Mouse (Mus musculus) spleen, embryonic (tissue): Measurements from ENCODE around the gene Cnih3.

ENCODE experiments used
- CTCF ChIA-PET: fragments of 350-600 bp; sonication (Branson Sonifier 250); formaldehyde crosslinking; loops from one replicate; lab custom pipeline; 2022; lab: Charles Lee

Cnih3 gene

DNA sequence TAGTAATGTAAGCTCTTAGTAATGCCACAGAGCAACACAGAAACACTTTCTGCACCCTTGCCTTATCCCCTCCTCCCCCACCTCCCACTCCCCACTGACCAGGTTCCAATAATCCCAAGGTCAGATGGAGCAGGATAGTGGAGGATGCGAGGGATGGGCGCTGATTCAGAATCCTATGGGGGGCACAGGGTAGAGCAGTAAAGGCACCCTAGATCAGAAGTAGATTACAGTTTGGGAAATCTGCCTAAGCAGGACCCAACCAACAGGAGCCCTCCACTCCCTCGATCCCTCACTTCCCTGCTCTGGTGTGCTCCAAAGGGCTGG lies 423 bp upstream of the Cnih3 start:
- CTCF ChIA-PET, result no interaction called here

DNA sequence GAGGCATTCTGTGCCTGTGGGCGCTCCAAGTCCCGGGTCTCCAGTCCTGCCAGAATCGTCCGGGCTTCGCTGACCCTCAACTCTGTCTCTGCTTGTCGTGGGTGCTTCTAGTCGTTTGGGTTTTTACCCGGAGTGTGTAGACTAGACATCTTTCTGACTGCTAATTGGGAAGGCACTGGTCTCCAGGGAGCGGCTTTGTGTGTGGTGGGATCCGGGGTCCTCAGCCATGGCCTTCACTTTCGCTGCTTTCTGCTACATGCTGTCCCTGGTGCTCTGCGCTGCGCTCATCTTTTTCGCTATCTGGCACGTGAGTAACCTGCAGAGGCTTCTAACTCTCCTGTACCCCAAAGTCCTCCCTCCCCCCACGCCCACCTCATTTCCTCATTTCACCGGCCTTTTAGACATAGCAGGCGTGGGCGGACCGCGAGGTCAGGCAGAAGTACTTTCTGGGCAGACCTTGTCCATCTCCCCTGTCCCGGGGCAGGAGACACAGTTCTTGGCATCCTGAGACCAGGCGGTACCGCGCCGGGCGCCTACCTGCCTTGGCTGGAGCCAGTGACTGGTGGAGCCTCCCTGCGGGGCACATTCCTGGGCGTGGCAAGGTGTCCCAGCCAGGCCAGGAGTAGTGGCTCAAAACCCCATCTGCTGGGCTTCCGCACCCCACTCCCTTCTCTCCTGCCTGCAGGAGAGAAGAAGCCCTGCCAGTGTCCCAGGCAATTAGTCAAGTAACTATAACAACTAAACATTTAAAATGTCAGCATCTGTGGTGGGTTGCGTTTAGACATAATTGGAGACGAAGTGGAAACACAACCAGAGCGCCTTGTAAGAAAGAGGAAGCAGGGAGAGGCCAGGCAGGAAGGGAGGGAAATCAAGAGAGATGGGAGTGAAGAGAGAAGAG lies 1.0 kb downstream of the Cnih3 start:
- CTCF ChIA-PET, result no interaction called here

DNA sequence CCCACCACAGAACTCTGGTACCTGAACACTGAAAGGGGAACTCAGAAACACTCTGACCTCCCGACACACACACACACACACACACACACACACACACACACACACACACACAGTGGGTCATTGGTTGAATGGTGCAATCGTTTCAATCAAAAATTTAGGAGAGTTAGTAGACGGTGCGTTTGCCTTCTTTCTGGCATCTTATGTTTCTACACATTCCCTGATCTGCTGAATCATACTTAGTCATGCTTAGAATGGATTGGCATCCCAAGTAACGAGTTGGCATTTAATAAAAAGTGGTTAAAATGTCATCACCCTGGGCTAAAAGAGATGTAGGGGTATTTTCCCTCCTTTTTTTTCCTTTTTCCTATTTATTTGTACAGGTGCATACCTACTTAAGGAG lies 3.3 kb downstream of the Cnih3 start:
- CTCF ChIA-PET, result no interaction called here

DNA sequence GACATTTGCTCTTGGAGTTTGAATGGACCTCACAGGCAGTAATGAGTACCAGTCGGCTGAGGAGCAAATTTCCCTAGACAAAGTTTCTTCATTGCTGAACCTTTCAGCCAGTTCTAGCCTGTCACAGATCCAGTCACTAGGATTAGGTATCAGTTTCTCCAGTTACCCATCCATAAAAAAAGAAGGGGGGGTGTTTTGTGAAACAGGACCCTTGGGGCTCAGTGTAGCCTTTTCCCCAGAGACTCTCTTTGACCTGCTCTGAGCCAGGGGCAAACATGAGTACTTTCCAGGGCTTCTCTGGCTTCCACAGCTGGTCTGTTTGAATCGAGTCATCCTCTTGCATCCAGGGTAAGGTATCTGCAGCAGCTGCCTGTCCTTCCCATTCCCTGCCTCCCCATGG lies 5.4 kb downstream of the Cnih3 start:
- CTCF ChIA-PET, result no interaction called here

DNA sequence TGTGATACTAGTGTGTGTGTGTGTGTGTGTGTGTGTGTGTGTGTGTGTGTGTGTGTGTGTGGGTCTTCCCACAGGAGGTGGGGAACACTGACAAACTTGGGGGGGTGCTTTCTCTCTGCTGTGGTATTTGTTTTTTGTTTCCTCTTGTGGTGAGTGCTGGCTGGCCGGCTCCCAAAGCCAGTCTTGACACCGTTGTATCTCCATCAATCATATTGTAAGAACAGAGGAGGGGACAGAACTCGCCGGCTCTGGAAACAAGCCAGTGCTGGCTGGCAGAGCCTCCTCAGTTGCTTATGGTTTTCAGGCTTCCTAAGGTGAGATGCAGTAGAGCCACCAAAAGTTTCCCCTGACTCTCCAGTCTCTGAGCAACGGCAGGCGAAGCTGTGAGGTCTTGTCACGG lies 6.1 kb downstream of the Cnih3 start:
- CTCF ChIA-PET, result no interaction called here

DNA sequence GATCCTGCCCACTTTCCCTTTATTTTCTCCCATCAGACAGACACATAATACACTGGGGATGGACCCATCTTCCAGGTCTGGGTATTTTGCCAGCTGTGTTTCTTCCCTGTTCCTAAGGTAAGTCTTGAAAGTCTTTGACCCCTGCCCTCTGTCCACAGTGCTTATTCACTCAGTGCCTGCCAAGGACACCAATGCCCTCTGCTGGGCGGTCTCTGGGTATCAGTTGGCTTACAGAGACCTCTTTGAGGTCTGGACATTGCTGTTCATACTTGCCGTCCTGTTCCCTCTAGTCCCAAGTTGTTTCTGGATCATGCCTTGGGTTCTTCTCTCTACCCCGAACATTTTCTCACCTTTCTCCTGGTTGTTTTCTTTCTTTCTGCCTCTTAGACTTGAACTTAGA lies 8.3 kb downstream of the Cnih3 start:
- CTCF ChIA-PET, result no interaction called here

DNA sequence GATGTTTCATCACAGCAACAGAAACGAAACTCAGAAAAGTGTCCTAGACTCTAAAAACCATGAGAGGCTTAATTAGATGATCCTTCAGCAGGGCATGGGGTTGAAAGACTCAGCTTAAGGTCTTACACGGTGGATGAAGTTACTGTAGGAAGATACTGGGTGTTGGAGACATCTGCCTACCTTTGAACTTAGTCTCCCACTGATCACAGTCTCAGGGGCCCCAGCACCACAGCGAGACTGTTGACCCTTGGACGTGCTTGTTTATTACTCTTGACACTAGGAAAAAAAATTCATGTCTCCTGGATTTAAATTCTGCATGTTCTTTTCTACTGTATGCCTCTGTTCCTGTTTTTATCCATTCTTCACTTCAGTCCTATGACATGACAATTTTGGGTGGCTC lies 11.6 kb downstream of the Cnih3 start:
- CTCF ChIA-PET, result no interaction called here

DNA sequence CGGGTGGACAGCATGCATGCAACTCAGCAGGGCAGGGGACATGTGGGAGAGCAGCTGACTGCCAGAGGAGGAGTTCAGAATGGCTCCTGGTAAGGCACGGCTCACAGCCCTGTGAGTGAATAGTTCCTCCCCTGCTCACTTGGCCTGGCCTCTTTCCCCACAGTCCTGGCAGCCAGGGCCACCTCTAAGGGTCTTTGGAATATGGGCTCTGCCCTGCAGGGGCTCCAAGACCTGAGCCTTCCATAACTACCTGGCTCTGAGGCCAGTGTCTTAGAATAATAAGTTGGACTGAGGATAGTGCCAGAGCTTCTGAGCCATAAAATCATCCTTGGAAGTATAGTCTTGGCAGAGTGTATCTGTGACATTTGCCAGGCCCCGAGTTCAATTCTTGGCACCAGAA lies 12.9 kb downstream of the Cnih3 start:
- CTCF ChIA-PET, result no interaction called here

DNA sequence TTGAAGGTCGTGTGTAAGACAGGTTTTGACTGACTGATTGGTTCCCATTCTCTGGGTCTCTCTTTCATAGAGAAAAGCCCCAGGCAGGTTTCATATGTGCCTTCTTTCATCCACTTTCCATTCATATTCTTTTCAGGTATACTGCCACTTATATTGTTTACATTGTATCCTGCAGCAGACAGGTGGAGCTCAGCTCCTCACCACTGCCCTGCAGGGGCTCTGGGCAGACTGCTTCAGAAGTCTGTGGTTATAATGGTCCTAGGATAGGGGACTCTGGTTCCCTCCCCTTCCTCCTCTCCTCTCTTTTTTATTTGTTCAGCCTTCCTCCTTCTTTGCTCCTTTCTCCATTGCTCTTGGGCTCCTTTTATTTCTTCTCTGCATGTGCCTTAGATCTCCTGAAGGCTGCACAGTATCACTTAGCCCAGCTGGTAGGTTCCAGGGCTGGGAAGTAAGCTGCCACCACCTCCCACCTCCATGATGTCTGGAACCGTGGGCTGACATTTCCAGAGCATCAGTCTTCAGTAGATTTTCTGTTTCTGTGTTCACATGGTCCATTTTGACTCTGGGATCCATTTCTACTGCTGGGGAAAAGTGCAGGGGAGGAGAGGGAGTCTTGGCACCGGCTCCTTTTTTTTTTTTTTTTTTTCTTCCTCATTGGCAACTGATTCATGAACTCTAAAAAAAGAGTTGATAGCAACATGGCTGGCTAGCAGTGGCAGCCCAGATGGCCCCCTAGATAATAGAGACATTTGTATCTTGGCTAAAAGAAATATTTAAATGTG lies 16.6 kb downstream of the Cnih3 start:
- CTCF ChIA-PET, result no interaction called here

DNA sequence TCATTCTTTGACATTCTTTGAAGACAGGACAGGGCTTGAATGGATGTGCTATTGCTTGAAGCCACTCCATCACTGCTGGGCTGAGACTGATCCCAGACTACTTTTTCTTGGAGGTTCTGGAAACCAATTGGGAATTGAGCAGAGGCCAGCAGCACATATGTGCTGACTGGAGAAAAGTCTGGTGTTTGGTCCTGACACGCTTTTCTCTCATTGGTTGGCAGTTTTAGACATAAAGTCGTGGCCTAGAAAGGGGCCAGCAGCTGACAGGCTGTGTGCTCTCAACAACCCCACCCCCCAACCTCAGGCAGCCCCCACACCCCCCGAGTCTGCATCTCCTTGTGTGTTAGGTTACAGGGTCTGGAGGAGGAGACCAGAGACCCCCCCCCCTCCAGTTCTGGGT lies 17.9 kb downstream of the Cnih3 start:
- CTCF ChIA-PET, result no interaction called here

DNA sequence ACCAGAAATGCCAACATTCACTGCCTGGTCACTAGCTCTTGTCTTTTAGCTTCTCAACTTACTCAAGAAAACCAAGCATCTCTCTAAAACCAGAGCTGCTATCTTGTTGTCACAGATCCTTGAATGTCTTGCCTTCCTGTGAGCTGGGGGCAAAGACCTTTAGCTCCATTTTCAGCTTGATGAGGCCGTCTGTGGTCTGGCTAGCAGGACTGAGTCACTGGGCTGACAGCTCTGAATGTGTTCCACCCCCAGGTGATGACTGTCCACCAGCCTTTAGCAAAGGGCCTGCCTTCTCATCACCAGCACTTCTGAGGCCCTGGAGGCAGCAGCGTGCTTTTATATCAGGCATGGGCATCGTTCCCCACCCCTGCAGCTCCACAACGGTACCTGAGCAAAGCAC lies 18.8 kb downstream of the Cnih3 start:
- CTCF ChIA-PET, result no interaction called here

DNA sequence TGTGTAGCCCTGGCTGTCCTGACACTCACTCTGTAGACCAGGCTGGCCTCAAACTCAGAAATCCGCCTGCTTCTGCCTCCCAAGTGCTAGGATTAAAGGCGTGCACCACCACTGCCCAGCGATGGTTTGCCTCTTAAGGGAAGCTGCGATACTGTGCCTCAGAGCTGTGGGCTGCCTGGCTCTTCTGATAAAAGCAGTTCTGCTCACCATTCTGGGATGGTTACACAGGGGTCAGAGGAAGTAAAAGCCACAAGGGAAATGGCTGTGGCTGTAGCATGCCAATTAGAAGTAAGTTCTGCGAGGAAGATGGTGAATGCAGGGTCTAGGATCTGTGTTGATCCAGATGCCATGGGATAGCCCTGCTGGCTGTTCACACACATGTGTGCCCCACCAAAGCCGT lies 19.9 kb downstream of the Cnih3 start:
- CTCF ChIA-PET, result no interaction called here

DNA sequence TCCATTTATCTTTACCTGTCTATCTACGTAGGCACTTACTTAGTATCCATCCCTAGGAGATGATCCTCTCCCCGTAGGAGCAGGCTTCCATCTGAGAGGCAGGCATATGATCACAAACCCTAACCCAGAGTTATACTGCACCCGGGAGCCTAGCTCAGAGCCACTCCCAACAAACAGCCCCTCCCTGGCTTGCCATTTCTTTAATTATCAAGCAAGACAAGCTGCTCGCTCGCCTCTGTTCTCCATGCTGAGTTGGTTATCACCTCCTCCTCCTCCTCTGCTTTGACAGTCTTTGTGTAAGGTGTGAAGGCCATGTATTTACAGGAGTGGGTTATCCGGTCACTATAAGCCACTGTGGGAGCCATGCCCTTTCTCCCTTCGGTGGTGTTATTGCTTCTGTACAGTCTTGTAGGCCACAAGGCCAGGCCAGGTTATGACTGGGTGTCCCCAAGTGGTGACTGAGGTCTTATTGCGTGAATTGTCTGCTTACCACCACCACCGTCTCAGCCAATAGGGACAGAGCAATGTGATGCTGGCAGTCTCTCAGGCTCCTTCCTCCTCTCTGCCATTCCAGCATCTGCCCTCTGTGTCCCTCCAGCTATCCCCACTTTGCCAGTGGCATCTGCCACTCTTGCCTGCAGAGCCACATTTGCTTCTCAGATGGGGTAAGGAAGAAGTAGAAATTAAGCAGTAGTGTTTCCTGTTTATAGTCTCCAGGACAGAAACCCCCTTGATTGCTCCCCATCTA lies 22.4 kb downstream of the Cnih3 start:
- CTCF ChIA-PET, result no interaction called here

DNA sequence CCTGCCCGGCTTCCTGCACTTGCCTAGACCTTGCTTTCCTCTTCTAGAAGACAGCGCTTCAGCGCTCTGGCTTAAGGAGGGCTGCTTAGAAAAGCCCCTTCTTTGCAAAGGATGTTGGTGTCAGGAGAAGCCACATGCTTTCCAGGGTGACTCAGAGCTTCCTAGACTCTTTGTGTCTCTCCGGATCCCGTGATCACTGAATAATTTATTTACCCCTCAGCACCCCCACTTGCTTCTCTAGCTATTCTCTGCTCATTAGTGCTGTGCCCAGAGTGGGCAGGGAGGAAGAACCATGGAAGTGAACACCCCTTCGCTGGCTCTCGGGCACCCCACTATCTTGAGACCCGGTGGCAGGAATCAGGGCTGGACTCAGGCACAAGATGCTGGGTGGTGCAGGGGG lies 24.0 kb downstream of the Cnih3 start:
- CTCF ChIA-PET, result no interaction called here

DNA sequence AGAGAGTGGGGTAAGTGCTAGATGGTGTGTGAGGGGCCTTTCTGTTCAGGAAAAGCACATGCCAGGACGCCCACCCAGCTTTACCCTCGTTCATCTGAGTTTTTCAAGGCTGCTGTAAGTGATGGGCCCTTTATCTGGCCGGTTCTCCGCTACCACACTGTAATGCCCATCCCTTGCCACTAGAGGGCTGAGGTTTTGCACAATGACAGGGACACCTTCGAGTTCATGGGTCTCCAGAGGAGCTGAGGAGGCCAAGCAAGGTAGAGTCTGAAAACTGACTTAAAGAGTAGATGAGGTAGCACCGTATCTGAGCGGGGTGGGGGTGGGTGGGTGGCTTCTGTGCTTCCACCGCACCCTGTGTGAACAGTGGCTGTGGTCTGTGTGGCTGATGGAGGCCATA lies 27.2 kb downstream of the Cnih3 start:
- CTCF ChIA-PET, result no interaction called here

DNA sequence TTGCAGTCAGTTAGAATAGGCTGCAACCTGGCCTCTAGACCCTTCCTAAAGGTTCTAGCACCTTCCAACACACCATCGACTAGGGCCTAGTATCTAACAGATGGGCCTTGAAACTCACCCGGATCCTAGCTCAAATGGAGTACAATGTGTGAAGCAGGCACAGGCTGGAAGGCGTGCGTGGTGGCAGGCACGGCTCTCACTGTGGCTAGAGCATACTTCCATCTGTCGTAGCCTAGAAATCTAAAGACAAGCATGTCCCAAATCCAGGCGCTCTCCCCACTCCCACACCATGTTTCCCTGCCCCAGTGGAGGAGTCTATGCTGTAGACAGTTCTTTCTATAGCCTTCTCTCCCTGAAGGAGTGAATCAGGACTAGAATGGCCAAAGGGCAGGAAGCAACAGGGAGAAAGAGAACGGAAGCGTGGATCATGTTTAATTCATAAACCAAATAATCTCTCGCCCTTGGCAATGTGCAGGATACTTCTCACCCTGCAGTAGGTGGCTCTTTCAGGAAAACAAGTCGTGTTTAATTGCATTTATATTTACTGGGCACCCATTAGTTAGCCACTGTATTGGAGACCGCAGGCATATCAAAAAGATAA lies 29.1 kb downstream of the Cnih3 start:
- CTCF ChIA-PET, result no interaction called here

DNA sequence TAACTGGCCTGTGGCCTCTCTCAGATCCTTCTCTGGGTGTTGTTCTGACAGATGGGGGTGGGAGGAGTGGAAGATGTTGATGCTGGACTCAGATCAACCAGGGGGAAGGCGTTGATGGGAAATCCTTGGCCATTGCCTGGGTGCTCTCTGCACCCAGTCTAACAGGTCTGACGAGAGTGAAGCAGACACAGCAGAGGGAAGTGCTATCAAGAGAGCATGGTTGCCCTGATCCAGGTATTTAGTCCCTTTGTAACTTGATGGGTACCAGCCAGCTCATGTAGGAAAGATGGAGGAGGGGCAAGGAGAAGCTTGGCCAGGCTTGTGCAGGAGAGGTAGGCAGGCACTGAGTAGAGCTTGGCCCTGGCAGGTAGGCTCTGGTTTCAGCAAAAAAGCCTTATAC lies 36.8 kb downstream of the Cnih3 start:
- CTCF ChIA-PET, result no interaction called here

DNA sequence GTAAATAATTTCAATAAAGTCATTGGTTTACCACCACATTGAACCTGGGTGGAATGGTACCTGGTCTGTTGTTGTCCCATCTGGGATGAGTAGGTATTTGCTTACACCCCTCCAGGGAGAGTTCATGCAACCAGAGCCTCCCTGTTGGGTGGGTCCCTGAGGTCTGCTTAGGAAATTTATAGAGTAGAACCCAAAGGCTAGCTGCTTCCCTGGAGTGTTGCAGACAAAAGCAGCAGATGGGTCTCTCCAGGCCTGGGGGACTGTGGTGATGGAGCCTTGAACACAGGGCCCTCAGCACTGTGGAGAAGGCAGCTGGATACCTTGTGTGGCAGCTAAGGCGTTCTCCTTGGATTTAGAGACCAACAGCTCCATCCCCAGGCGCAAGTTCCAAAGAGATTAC lies 40.1 kb downstream of the Cnih3 start:
- CTCF ChIA-PET, result no interaction called here

DNA sequence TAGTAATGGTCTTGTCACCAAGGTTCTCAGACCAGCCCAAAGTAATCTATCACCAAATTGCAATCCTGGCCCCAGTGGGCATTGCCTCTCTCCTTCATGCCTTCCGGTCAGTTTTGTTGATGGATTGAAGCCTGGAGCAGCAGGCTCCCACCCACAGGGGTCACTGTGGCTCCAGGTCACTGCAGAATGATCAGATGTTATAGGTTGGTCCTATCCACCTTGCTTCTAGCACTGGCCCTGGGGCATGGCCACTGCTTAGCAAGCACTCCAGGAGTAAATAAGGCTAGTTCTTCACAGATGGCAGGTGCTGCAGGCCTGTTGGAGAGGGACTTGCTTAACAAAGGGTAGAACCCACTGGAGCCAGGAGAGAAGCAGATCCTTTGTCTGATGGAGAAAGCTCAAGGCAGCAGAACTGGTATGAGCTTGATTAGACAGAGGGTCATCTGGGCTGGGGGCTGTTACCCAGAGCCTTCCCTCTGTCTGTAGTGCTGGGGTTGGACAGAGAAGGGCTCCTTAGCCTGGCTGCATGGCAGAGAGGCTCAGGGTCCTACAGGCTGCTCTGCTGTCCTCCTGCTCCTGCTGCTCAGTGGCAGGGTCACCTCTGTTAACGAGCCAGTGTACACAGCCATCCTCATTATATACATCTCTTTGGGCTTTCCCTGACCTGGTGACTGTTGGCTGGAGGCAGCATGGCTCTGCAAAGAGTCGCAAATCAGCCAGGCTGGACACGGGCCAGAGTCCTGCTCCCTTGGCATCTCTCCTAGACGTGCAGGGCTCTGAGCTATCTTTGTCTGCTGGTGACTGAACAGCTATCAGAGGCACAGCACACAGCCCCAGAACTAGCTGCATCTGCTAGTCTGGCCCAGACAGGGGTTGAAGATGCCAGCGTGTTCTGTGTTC lies 41.1 kb downstream of the Cnih3 start:
- CTCF ChIA-PET, result no interaction called here

DNA sequence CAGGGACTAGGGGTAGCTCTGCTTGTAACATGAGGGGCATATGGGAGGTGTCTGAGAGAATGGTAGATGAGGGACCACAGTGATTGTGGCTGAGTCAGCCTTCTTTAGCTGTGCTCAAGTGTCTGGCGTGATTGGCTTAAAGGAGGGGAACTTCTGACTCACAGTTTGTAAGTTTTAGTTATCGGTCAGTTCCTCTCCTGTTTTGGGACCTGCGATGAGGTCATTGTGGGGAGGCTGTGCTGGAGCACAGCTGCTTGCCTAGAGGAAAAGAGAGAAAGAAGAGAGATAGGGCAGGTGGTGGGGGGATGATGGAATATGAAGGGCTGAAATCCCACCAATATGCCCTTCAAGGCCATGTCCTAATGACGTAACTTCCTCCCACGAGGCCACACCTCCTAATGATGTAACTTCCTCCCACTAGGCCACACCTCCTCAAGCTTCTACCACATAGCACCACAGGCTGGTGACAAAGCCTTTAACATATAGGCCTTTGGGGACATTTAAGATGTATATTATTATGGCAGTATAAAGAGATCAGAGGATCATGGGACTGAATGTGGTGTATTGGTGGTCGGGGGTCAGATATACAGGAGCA lies 42.9 kb downstream of the Cnih3 start:
- CTCF ChIA-PET, result no interaction called here

DNA sequence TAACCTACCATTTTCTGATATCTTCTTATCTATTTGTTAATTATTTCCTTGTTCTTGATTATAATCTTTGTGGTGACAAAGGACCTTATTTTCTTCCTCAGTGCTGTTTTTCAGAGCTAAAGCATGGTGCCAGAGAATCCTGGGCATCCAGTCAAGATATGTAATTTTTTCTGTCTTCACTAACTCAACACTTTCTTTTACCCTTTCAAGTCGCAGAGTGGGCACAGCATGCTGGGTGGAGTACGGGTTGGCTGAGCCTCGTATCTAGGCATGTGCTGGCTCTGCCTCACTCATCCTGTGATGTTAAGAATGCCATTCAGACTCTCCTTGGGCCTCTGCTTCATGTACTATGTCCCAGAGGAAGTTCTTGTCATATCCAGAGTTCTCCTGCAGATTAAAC lies 46.8 kb downstream of the Cnih3 start:
- CTCF ChIA-PET, result no interaction called here
